Mouse (Mus musculus) neural tube, embryonic 13.5 days (tissue): ENCODE results near the gene Ptpre. TPM values are rescaled to one million over a fixed set of nuclear protein-coding genes. Genes with fewer than 3 reads are reported as not detected.
A peak's percentile ranks its signal among the peaks of the same experiment; 100 is the strongest.

Experiments used
- ATAC-seq: fragments of 200-750 bp; cut with Nextera tagmentation; 2 replicates; pipeline ENCODE4 v1.8.0; 2017; ENCODE audit warnings: low read depth, mild to moderate bottlenecking, moderate TSS enrichment, moderate library complexity
- H3K27ac ChIP-seq: fragments of 300-500 bp; sonication (generic); replicated peaks from 2 replicates; pipeline ENCODE4 v1.5.1; 2015; ENCODE audit warnings: moderate library complexity, mild to moderate bottlenecking, inconsistent platforms
- H3K27me3 ChIP-seq: fragments of 300-500 bp; sonication (generic); 2 replicates; pipeline ENCODE4 v1.6.1; 2015; ENCODE audit warnings: mild to moderate bottlenecking, inconsistent platforms
- H3K36me3 ChIP-seq: fragments of 300-500 bp; sonication (generic); 2 replicates; pipeline ENCODE4 v1.6.1; 2015; ENCODE audit warnings: mild to moderate bottlenecking, inconsistent platforms
- H3K4me1 ChIP-seq: fragments of 300-500 bp; sonication (generic); replicated peaks from 2 replicates; pipeline ENCODE4 v1.6.1; 2015; ENCODE audit warnings: inconsistent platforms
- H3K4me2 ChIP-seq: fragments of 300-500 bp; sonication (generic); 2 replicates; pipeline ENCODE4 v1.6.1; 2015; ENCODE audit warnings: inconsistent platforms, mild to moderate bottlenecking, moderate library complexity
- H3K4me3 ChIP-seq: fragments of 300-500 bp; sonication (generic); 2 replicates; pipeline ENCODE4 v1.5.1; 2015; ENCODE audit warnings: mild to moderate bottlenecking, inconsistent platforms
- H3K9ac ChIP-seq: fragments of 300-500 bp; sonication (generic); 2 replicates; pipeline ENCODE4 v1.6.1; 2015; ENCODE audit warnings: moderate library complexity, mild to moderate bottlenecking, inconsistent platforms
- H3K9me3 ChIP-seq: fragments of 300-500 bp; sonication (generic); 2 replicates; pipeline ENCODE4 v1.6.1; 2016; ENCODE audit warnings: inconsistent platforms
- WGBS: fragments of 180-500 bp; shearing (Covaris S2); methylation state at CpG from one replicate; pipeline ENCODE4 v1.1.7; 2015; 5-methylcytosine and 5-hydroxymethylcytosine counted together
- polyA plus RNA-seq: library from polyadenylated mRNA; unstranded; fragments of >200 nt; fragmentation: Nextera tagmentation; extraction: Ambion mirVana; gene quantifications from 2 replicates; pipeline ENCODE4 v1.2.1, GENCODE M21; 2015

Ptpre gene
- polyA plus RNA-seq, 1 experiment from 2014 or later, result 5.3 TPM

- under 1% methylated on average over 79 of the region's 82 CpGs for WGBS
- ATAC-seq, result peak; percentile 69
- Histone ChIP-seq H3K4me2 (peak within 1 kb of the TSS; percentile 99), H3K4me3 (peak within 1 kb of the TSS; percentile 83), H3K27ac (0 out of 2 replicates have a peak within 1 kb of the TSS, but pooled peaks have one; percentile 23), H3K36me3 (no peaks in the 10 kb centered on the region), H3K4me1 (peaks cover 10% of the 10 kb centered on the region), H3K9me3 (no peaks in the 10 kb centered on the region), H3K27me3 (no peaks in the 10 kb centered on the region), H3K9ac (peak within 1 kb of the TSS; percentile 70)
Measured at GRCm38 (mm10) chr7:135715642-135716444, 178.6 kb downstream of the Ptpre start, which contains the start of gene Mki67. Gene Mki67 (minus strand): TSS chr7:135716361.

GRCm38 (mm10) chr7:135716445-135716877 is 179.2 kb downstream of the Ptpre start:
- H3K4me3 ChIP-seq, result peak overlapping the region; percentile 83
- peaks cover 10% of the 10 kb centered on the region for H3K4me1 ChIP-seq
- H3K27me3 ChIP-seq, result no peaks in the 10 kb centered on the region
- peak overlapping the region; percentile 99 for H3K4me2 ChIP-seq
- H3K36me3 ChIP-seq, result no peaks in the 10 kb centered on the region
- under 1% methylated on average over 23 of the region's 28 CpGs for WGBS
- H3K27ac ChIP-seq, result no peak overlapping the region
- H3K9ac ChIP-seq, result peak overlapping the region; percentile 54
- no peaks in the 10 kb centered on the region for H3K9me3 ChIP-seq
- ATAC-seq, result peak; percentile 97

GRCm38 (mm10) chr7:135716968-135717557 is 179.8 kb downstream of the Ptpre start:
- Histone ChIP-seq H3K36me3 (no peaks in the 10 kb centered on the region), H3K9me3 (no peaks in the 10 kb centered on the region), H3K4me1 (peaks cover 10% of the 10 kb centered on the region), H3K9ac (peak overlapping the region; percentile 54), H3K27me3 (no peaks in the 10 kb centered on the region), H3K4me3 (peak overlapping the region; percentile 83), H3K4me2 (peak overlapping the region; percentile 99), H3K27ac (no peak overlapping the region)
- 62% methylated on average over 7 of the region's 7 CpGs for WGBS
- ATAC-seq, result no peak

GRCm38 (mm10) chr7:135721436-135721992 is 184.2 kb downstream of the Ptpre start:
- H3K4me1 ChIP-seq, result no peaks in the 10 kb centered on the region; the same call in 1 of the 2 replicates
- no peaks in the 10 kb centered on the region for H3K9me3 ChIP-seq
- no peak overlapping the region for H3K4me2 ChIP-seq
- no peaks in the 10 kb centered on the region for H3K36me3 ChIP-seq
- 79% methylated on average over 7 of the region's 7 CpGs for WGBS
- no peak overlapping the region for H3K27ac ChIP-seq
- H3K4me3 ChIP-seq, result no peak overlapping the region
- no peak for ATAC-seq
- no peak overlapping the region for H3K9ac ChIP-seq
- no peaks in the 10 kb centered on the region for H3K27me3 ChIP-seq

GRCm38 (mm10) chr7:135722011-135722838 is 184.9 kb downstream of the Ptpre start:
- no peaks in the 10 kb centered on the region for H3K9me3 ChIP-seq
- no peak overlapping the region for H3K27ac ChIP-seq
- H3K9ac ChIP-seq, result no peak overlapping the region
- no peaks in the 10 kb centered on the region for H3K27me3 ChIP-seq
- H3K4me1 ChIP-seq, result no peaks in the 10 kb centered on the region
- ATAC-seq, result no peak
- H3K36me3 ChIP-seq, result no peaks in the 10 kb centered on the region
- 79% methylated on average over 6 of the region's 6 CpGs for WGBS
- H3K4me2 ChIP-seq, result no peak overlapping the region
- H3K4me3 ChIP-seq, result no peak overlapping the region

- H3K27ac ChIP-seq, result no peak overlapping the region
- H3K4me1 ChIP-seq, result no peaks in the 10 kb centered on the region
- no peak for ATAC-seq
- no peaks in the 10 kb centered on the region for H3K9me3 ChIP-seq
- H3K27me3 ChIP-seq, result no peaks in the 10 kb centered on the region
- H3K36me3 ChIP-seq, result no peaks in the 10 kb centered on the region
- no peak overlapping the region for H3K4me3 ChIP-seq
- WGBS, result 71% methylated on average over 6 of the region's 6 CpGs
- no peak overlapping the region for H3K4me2 ChIP-seq
- no peak overlapping the region for H3K9ac ChIP-seq
Measured at GRCm38 (mm10) chr7:135723672-135724341, 186.5 kb downstream of the Ptpre start.

GRCm38 (mm10) chr7:135726707-135727106 is 189.4 kb downstream of the Ptpre start:
- WGBS, result 91% methylated on average over 1 of the region's 1 CpGs
- Histone ChIP-seq H3K9me3 (no peaks in the 10 kb centered on the region), H3K36me3 (no peaks in the 10 kb centered on the region), H3K4me1 (no peaks in the 10 kb centered on the region), H3K4me2 (no peak overlapping the region), H3K9ac (no peak overlapping the region), H3K27me3 (no peaks in the 10 kb centered on the region), H3K27ac (no peak overlapping the region), H3K4me3 (no peak overlapping the region)
- no peak for ATAC-seq

- no peak overlapping the region for H3K9ac ChIP-seq
- no peaks in the 10 kb centered on the region for H3K27me3 ChIP-seq
- H3K27ac ChIP-seq, result no peak overlapping the region
- H3K4me2 ChIP-seq, result no peak overlapping the region
- H3K9me3 ChIP-seq, result no peaks in the 10 kb centered on the region
- no peaks in the 10 kb centered on the region for H3K36me3 ChIP-seq
- H3K4me3 ChIP-seq, result no peak overlapping the region
- 94% methylated on average over 12 of the region's 12 CpGs for WGBS
- no peak for ATAC-seq
- H3K4me1 ChIP-seq, result no peaks in the 10 kb centered on the region
Measured at GRCm38 (mm10) chr7:135728038-135728437, 190.8 kb downstream of the Ptpre start.

GRCm38 (mm10) chr7:135734379-135734778 is 197.1 kb downstream of the Ptpre start:
- Histone ChIP-seq H3K27me3 (no peaks in the 10 kb centered on the region), H3K9me3 (no peaks in the 10 kb centered on the region), H3K27ac (no peak overlapping the region), H3K4me2 (no peak overlapping the region), H3K4me3 (no peak overlapping the region), H3K9ac (no peak overlapping the region), H3K36me3 (no peaks in the 10 kb centered on the region), H3K4me1 (peaks cover 9% of the 10 kb centered on the region)
- WGBS, result 91% methylated on average over 5 of the region's 5 CpGs
- ATAC-seq, result no peak

- whole genome bisulfite sequencing, result 87% methylated on average over 9 of the region's 9 CpGs
- Histone ChIP-seq H3K9me3 (no peaks in the 10 kb centered on the region), H3K4me2 (peak overlapping the region; percentile 48; the same call in 1 of the 2 replicates), H3K27ac (no peak overlapping the region), H3K4me3 (no peak overlapping the region), H3K4me1 (peaks cover 9% of the 10 kb centered on the region), H3K9ac (no peak overlapping the region), H3K27me3 (no peaks in the 10 kb centered on the region), H3K36me3 (no peaks in the 10 kb centered on the region)
- ATAC-seq, result peak; percentile 16; the same call in 1 of the 2 replicates
Measured at GRCm38 (mm10) chr7:135734911-135735646, 197.8 kb downstream of the Ptpre start.
